Mouse (Mus musculus) brain, embryonic 14.5 days (tissue): ENCODE data around the gene Frg2f1.

Experiments
- CTCF ChIP-seq: fragments of 200-500 bp; IDR thresholded peaks from 2 replicates; pipeline ENCODE4 v1.5.1; 2012; ENCODE audit warnings: inconsistent platforms, mild to moderate bottlenecking, moderate library complexity, borderline replicate concordance; ENCODE audit not compliant: insufficient read depth, insufficient read length; ENCODE audit errors: extremely low read depth
- POLR2A ChIP-seq: fragments of 200-500 bp; IDR thresholded peaks from 2 replicates; pipeline ENCODE4 v1.6.1; 2012; ENCODE audit warnings: mild to moderate bottlenecking, inconsistent platforms, borderline replicate concordance; ENCODE audit not compliant: poor library complexity, insufficient read depth, insufficient read length, severe bottlenecking; ENCODE audit errors: extremely low read depth

DNA sequence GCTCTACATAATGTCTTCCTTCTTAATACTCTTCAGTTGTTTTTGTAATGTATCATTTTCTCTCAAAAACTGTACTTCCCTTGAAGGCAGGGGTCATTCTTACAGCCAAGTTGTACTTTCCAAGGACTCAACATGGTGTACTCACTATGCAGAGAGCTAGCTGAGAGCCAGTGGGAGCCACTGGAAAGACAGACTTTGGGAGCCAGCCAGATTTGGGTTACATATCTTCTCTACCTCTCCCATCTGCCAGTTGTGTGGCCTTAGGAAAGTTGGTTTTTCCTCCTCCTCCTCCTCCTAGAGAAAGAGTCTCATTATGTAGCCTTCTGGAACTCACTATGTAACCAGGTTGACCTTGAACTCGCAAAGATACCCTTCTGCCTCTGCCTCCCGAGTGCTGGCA, 14.9 kb downstream of the Frg2f1 start:
- TF ChIP-seq CTCF = no peak
- TF ChIP-seq POLR2A = no peak
